Mouse (Mus musculus) neural tube, embryonic 12.5 days (tissue): ENCODE data around the gene Kntc1. TPM values are rescaled to one million over a fixed set of nuclear protein-coding genes. Genes with fewer than 3 reads are reported as not detected.
A peak's percentile ranks its signal among the peaks of the same experiment; 100 is the strongest.

Experiments
- ATAC-seq: fragments of 200-750 bp; cut with Nextera tagmentation; 2 replicates; pipeline ENCODE4 v1.8.0; 2017; ENCODE audit warnings: low read depth, mild to moderate bottlenecking, moderate TSS enrichment, moderate library complexity; ENCODE audit not compliant: low FRiP score
- H3K27ac ChIP-seq: fragments of 300-500 bp; sonication (generic); 2 replicates; pipeline ENCODE4 v1.5.1; 2016
- H3K27me3 ChIP-seq: fragments of 300-500 bp; sonication (generic); replicated peaks from 2 replicates; pipeline ENCODE4 v1.6.1; 2016; ENCODE audit warnings: mild to moderate bottlenecking
- H3K36me3 ChIP-seq: fragments of 300-500 bp; sonication (generic); 2 replicates; pipeline ENCODE4 v1.6.1; 2016; ENCODE audit warnings: mild to moderate bottlenecking
- H3K4me1 ChIP-seq: fragments of 300-500 bp; sonication (generic); 2 replicates; pipeline ENCODE4 v1.6.1; 2016
- H3K4me2 ChIP-seq: fragments of 300-500 bp; sonication (generic); replicated peaks from 2 replicates; pipeline ENCODE4 v1.6.1; 2016; ENCODE audit warnings: mild to moderate bottlenecking
- H3K4me3 ChIP-seq: fragments of 300-500 bp; sonication (generic); 2 replicates; pipeline ENCODE4 v1.5.1; 2016
- H3K9ac ChIP-seq: fragments of 300-500 bp; sonication (generic); 2 replicates; pipeline ENCODE4 v1.6.1; 2016; ENCODE audit warnings: mild to moderate bottlenecking
- H3K9me3 ChIP-seq: fragments of 300-500 bp; sonication (generic); 2 replicates; pipeline ENCODE4 v1.6.1; 2016; ENCODE audit warnings: mild to moderate bottlenecking
- WGBS: fragments of 180-500 bp; shearing (Covaris S2); methylation state at CpG from one replicate; pipeline ENCODE4 v1.1.7; 2016; 5-methylcytosine and 5-hydroxymethylcytosine counted together
- polyA plus RNA-seq: library from polyadenylated mRNA; unstranded; fragments of >200 nt; fragmentation: Nextera tagmentation; extraction: Ambion mirVana; gene quantifications from 2 replicates; pipeline ENCODE4 v1.2.1, GENCODE M21; 2016

Kntc1 gene
- polyA plus RNA-seq, 1 experiment from 2014 or later, result 26.2 TPM

DNA sequence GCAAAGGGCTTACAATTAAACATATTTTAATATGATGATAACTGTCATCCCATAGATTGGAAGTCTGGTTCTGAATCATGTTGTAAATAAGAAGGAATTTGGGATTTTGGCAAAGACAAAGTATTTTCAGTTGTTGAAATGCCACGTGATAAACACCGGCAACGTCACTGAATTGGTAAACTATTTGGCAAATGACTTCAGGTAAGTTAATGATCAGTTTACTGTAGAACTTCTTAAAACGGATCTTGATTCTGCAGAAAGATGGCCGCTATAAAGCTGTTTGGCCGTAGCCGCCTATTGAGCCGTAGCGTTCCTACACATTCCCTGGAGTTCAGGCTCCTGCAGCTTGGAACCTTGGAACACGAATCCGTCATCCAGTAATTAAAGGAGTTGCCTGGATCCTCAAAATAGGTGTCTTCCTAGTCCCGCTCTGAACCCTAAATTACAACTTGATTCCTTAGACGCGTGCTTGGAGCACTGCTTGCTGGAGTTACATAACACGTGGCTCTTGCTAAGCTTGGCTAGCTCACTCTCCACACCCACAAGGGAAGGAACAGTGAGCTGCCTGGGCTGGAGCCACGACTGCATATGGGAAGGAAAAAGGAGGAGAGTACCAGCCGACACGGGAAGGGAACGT, 69.5 kb downstream of the Kntc1 start:
- H3K9ac ChIP-seq, result no peak overlapping the region
- no peaks in the 10 kb centered on the region for H3K4me1 ChIP-seq
- ATAC-seq, result no peak
- H3K27ac ChIP-seq, result 0 out of 2 replicates have a peak overlapping the region, but pooled peaks have one; percentile 22
- H3K9me3 ChIP-seq, result no peaks in the 10 kb centered on the region
- no peak overlapping the region for H3K4me3 ChIP-seq
- H3K4me2 ChIP-seq, result no peak overlapping the region
- WGBS, result 95% methylated on average over 19 of the region's 19 CpGs
- H3K36me3 ChIP-seq, result peaks cover 32% of the 10 kb centered on the region
- no peaks in the 10 kb centered on the region for H3K27me3 ChIP-seq

DNA sequence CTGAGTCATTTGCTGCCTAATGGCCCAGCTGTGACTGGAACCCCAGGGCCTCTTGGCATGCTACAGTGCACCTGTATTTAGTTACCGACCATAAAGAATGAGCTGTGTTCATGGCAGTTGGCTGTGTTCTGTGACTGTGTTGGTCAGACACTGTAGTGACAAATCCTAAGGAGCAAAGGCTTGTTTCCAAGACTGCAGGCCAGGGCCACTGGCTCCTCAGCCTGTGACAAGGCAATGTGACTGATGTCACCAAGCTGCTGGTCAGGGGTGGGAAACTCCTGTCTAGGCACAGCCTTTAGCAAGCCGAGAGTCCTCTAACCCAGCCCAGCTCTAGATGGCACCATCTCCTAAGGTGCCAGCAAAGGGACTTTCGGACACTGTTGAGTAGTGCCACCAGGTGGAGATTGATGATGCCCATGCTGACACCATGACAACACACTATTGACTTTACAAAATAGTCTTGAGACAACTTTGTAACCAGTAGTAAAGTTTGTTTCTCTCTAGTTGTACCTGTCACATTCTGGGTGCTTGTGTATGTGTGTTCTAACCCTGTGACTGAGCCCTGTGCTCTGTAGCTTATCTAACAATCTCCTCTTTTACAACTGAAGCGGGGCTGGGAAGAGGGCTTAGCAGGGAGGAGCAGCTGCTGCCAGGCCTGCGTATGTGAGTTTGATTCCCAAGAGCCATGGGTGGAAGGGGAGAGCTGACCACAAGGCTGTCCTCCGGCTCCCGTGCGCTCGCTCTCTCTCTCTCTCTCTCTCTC, 71.2 kb downstream of the Kntc1 start:
- Histone ChIP-seq H3K27me3 (no peaks in the 10 kb centered on the region), H3K36me3 (peaks cover 24% of the 10 kb centered on the region), H3K4me3 (no peak overlapping the region), H3K9ac (no peak overlapping the region), H3K9me3 (no peaks in the 10 kb centered on the region), H3K4me1 (no peaks in the 10 kb centered on the region), H3K27ac (no peak overlapping the region), H3K4me2 (no peak overlapping the region)
- no peak for ATAC-seq
- 86% methylated on average over 9 of the region's 9 CpGs for WGBS

DNA sequence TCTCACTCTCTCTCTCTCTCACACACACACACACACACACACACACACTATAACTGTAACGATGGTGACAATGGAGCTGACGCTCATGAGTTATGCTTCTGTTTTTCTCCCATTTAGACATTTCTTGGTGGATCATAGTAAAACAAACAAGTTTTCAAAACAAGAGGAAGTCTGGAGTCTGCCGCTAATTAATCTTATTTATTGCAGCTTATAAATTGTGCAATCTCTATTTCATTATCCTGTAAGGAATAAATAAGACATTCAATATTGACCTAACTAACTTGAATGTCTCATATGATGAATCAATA, 71.7 kb downstream of the Kntc1 start:
- no peaks in the 10 kb centered on the region for H3K4me1 ChIP-seq
- no peaks in the 10 kb centered on the region for H3K9me3 ChIP-seq
- H3K36me3 ChIP-seq, result peaks cover 22% of the 10 kb centered on the region
- H3K4me2 ChIP-seq, result no peak overlapping the region
- H3K4me3 ChIP-seq, result no peak overlapping the region
- ATAC-seq, result no peak
- 84% methylated on average over 3 of the region's 3 CpGs for WGBS
- no peak overlapping the region for H3K27ac ChIP-seq
- H3K9ac ChIP-seq, result no peak overlapping the region
- H3K27me3 ChIP-seq, result no peaks in the 10 kb centered on the region

DNA sequence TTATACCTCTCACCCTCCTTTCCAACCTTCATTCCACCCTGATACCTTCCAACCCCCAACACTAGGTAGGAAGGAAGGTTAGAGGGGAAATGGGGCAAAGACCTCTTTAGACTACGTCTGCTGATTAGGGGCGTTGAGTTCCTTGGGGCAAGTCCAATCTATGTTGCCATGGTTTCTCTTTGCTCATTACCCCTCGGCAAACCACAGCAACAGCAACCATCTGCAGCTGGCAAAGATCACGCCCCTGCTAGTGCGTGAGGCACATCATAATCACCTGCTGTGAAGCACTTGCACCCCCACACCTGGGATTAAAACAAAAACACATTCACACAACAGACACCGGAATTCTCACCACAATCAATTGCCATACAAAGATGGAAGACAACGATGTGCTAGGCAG, 73.2 kb downstream of the Kntc1 start:
- 72% methylated on average over 7 of the region's 7 CpGs for WGBS
- no peak for ATAC-seq
- no peak overlapping the region for H3K27ac ChIP-seq

DNA sequence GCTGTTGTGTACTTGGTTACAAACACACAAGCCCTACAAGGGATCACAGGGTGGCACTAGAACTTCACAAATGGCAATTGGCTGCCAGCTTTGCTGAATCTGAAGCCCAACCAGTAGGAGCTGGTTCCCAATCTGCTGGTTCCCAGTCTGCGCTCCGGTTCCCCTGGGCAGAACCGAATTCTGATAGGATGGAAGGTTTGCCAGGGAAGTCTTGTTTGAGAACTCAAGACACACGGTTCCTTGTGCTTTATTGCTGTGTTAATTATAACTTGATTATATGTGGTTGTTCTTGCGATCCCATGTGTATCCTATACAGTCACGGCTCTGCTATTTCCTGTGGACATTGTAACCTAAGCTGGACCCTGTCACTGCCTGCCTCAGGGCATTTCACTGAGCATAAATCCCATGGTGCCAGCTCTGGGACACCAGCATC, 78.2 kb downstream of the Kntc1 start:
- Histone ChIP-seq H3K4me1 (no peaks in the 10 kb centered on the region), H3K9ac (no peak overlapping the region), H3K27ac (no peak overlapping the region), H3K36me3 (peaks cover 4% of the 10 kb centered on the region; the same call in 1 of the 2 replicates), H3K4me3 (no peak overlapping the region), H3K9me3 (no peaks in the 10 kb centered on the region), H3K4me2 (no peak overlapping the region), H3K27me3 (no peaks in the 10 kb centered on the region)
- no peak for ATAC-seq
- 79% methylated on average over 6 of the region's 6 CpGs for WGBS

More for the DNA sequence above, 73.2 kb downstream of the Kntc1 start:
- no peaks in the 10 kb centered on the region for H3K4me1 ChIP-seq
- H3K4me3 ChIP-seq, result no peak overlapping the region
- peaks cover 20% of the 10 kb centered on the region for H3K36me3 ChIP-seq
- no peak overlapping the region for H3K4me2 ChIP-seq
- H3K9me3 ChIP-seq, result no peaks in the 10 kb centered on the region
- no peak overlapping the region for H3K9ac ChIP-seq
- H3K27me3 ChIP-seq, result no peaks in the 10 kb centered on the region

DNA sequence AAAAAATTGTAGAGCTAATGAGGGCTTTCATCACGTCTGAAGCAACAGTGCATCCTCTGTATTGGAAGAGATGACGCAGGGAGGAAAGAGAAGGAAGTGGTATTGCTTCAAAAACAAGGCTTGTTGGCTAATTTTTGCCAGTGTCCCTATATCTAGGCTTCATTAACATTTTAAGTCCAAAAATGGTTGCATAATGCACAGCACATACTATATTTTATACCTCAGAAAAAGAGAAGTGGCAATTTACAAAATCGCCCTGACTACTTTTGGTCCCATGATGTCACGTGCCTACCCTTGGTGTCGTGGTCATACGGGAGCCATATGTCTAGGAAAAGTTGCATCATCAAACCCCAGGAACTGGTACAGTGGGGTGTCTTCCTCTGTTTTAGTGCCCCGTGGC, 82.8 kb downstream of the Kntc1 start:
- no peak overlapping the region for H3K4me2 ChIP-seq
- no peak overlapping the region for H3K27ac ChIP-seq
- H3K27me3 ChIP-seq, result no peaks in the 10 kb centered on the region
- H3K4me1 ChIP-seq, result no peaks in the 10 kb centered on the region
- no peaks in the 10 kb centered on the region for H3K36me3 ChIP-seq
- ATAC-seq, result no peak
- no peak overlapping the region for H3K4me3 ChIP-seq
- 91% methylated on average over 7 of the region's 7 CpGs for WGBS
- no peak overlapping the region for H3K9ac ChIP-seq
- no peaks in the 10 kb centered on the region for H3K9me3 ChIP-seq

DNA sequence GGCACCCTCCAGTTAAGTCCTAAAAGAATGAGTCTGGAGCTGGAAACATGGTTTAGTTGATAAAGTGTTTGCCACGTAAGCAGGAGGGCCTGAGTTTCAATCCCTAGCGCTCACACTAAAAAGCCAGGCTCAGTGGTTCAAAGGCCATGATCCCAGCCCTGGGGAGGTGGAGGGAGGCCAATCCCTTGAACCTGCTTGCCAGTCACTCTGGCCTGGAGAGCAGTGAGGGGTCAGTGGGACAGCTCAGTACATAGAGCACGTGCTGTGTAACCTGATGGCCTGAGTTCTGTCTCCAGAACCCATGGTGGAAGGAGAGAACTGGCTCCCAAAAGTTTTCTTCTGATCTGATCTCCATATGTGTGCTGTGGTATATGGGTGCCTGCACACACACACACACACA, 85.3 kb downstream of the Kntc1 start:
- Histone ChIP-seq H3K4me2 (no peak overlapping the region), H3K4me3 (no peak overlapping the region), H3K27me3 (no peaks in the 10 kb centered on the region), H3K9me3 (no peaks in the 10 kb centered on the region), H3K4me1 (no peaks in the 10 kb centered on the region), H3K27ac (no peak overlapping the region), H3K36me3 (no peaks in the 10 kb centered on the region), H3K9ac (no peak overlapping the region)
- 79% methylated on average over 3 of the region's 3 CpGs for WGBS
- no peak for ATAC-seq

DNA sequence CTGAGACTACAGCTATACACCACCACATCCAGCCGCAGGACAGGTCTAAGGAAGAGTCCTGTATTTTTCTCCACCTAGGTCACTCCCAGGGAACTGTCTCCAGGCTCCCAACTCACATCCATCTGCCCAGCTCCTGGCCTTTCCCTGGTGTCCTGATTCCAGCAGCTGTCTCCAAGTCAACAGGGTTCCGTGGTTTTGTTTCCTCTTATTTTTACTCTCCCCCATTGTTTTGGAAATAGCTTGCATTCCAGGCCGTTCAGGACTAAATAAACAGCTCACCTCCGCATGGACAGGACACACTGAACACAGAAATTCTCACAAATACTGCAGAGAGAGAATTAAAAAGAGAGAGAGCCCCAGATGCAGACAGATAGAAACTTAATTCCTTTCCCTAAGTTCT, 87.9 kb downstream of the Kntc1 start:
- Histone ChIP-seq H3K4me1 (no peaks in the 10 kb centered on the region), H3K4me3 (no peak overlapping the region), H3K27ac (no peak overlapping the region), H3K4me2 (no peak overlapping the region), H3K9me3 (no peaks in the 10 kb centered on the region), H3K9ac (no peak overlapping the region), H3K27me3 (no peaks in the 10 kb centered on the region), H3K36me3 (no peaks in the 10 kb centered on the region)
- WGBS, result 50% methylated on average over 4 of the region's 4 CpGs
- ATAC-seq, result no peak

DNA sequence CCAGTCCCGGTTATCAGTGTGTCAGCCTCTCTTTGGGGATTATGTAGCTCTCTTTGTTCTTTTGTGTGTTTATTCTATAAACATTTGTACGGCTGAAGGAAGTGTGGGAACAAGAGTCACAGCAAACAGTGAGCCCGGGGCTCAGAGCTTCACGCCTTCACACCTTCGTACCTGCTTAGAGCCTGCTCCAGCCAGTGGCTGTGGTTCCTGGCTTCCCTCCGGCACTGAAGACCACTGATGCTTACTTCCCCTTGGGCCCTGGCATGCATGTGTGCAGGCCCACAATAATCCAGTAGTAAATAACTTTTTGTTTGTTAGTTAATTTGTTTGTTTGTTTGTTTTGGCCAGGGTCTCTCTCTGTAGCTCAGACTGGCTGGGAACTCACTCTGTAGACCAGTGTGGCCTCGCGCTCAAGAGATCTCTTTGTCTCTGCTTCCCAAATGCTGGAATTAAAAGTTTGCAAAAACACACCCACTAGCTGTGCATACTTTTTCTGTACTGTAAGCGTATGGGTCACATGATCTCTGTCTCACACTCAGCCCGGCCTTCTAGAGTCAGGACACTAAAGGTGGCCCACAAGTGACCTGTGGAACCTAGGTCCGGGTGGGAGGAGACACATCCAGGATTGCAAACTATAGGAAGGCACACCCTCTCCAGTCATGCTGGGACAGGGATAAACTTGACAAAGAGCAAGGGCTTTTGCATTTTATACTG, 92.9 kb downstream of the Kntc1 start:
- Histone ChIP-seq H3K36me3 (no peaks in the 10 kb centered on the region), H3K9ac (no peak overlapping the region), H3K4me3 (no peak overlapping the region), H3K27ac (no peak overlapping the region), H3K4me1 (no peaks in the 10 kb centered on the region), H3K27me3 (no peaks in the 10 kb centered on the region), H3K4me2 (no peak overlapping the region), H3K9me3 (no peaks in the 10 kb centered on the region)
- 78% methylated on average over 11 of the region's 11 CpGs for WGBS
- ATAC-seq, result no peak

DNA sequence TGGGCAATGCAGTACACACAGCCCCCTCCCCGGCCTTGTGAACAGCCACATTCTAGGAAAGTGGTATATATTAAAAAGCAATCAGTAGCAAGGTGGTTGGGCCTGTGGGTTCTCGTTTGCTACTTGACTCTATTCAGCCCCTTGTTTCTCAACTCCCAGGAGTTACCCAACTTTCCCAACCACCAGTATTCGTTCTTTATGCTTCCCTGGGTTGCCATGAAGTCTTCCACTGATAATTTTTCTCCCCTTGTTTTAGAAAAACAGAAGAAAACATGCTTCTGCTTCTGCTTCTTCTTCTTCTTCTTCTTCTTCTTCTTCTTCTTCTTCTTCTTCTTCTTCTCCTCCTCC, 93.4 kb downstream of the Kntc1 start:
- H3K36me3 ChIP-seq, result no peaks in the 10 kb centered on the region
- WGBS, result 77% methylated on average over 3 of the region's 3 CpGs
- no peaks in the 10 kb centered on the region for H3K9me3 ChIP-seq
- H3K9ac ChIP-seq, result no peak overlapping the region
- H3K4me3 ChIP-seq, result no peak overlapping the region
- H3K27me3 ChIP-seq, result no peaks in the 10 kb centered on the region
- no peak for ATAC-seq
- H3K4me1 ChIP-seq, result no peaks in the 10 kb centered on the region
- H3K27ac ChIP-seq, result no peak overlapping the region
- no peak overlapping the region for H3K4me2 ChIP-seq

DNA sequence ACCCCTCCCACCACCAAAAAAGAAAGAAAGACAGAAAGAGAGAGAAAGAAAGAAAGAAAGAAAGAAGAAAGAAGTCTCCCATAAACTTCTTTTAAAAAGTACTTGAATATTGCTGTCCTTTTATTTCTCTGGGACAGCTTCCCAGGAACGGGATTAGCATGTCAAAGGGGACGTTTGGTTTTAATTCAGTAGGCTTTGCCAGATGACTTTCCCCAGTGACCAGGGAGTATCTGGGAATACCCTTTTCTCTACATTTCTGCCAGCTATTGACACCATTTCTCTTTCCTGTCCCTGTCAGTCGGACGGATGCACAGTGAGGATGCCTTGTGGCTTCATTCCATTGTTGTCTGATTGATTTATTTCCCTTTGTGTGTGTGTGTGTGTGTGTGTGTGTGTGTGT, 94.3 kb downstream of the Kntc1 start:
- Histone ChIP-seq H3K36me3 (no peaks in the 10 kb centered on the region), H3K27ac (no peak overlapping the region), H3K9ac (no peak overlapping the region), H3K9me3 (no peaks in the 10 kb centered on the region), H3K27me3 (no peaks in the 10 kb centered on the region), H3K4me3 (no peak overlapping the region), H3K4me1 (no peaks in the 10 kb centered on the region), H3K4me2 (no peak overlapping the region)
- WGBS, result 40% methylated on average over 4 of the region's 4 CpGs
- no peak for ATAC-seq

DNA sequence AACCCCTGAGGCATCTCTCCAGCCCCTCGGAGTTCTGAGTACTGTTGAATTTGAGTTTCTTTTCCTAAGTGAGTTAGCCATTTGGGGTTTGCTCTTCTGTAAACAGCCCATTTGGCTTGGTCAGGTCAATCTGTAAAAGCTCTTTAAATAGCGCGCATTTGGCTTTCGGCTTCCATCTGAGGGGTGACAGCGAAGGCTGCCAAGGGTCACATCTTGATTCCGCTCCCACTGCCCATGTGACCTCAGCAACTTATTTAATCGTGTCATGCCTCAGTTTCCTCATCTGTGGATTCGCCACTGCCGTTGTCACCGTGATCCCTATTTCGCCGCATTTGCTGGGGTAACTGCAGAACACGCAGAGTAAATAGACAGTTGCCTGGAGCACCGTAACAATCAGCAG, 94.8 kb downstream of the Kntc1 start:
- 93% methylated on average over 14 of the region's 14 CpGs for WGBS
- no peak for ATAC-seq
- Histone ChIP-seq H3K4me3 (no peak overlapping the region), H3K36me3 (no peaks in the 10 kb centered on the region), H3K9ac (no peak overlapping the region), H3K4me2 (no peak overlapping the region), H3K9me3 (no peaks in the 10 kb centered on the region), H3K27me3 (no peaks in the 10 kb centered on the region), H3K27ac (no peak overlapping the region), H3K4me1 (no peaks in the 10 kb centered on the region)
